Mouse (Mus musculus) midbrain, embryonic 13.5 days (tissue): ENCODE data around the gene Ecsit. TPM values are rescaled to one million over a fixed set of nuclear protein-coding genes. Genes with fewer than 3 reads are reported as not detected.
A peak's percentile ranks its signal among the peaks of the same experiment; 100 is the strongest.

Experiments
- ATAC-seq: fragments of 200-750 bp; cut with Nextera tagmentation; 2 replicates; pipeline ENCODE4 v1.8.0; 2017; ENCODE audit warnings: mild to moderate bottlenecking, moderate TSS enrichment, moderate library complexity
- H3K27ac ChIP-seq: fragments of 300-500 bp; sonication (generic); 2 replicates; pipeline ENCODE4 v1.5.1; 2015; ENCODE audit warnings: inconsistent platforms, mild to moderate bottlenecking, moderate library complexity
- H3K27me3 ChIP-seq: fragments of 300-500 bp; sonication (generic); 2 replicates; pipeline ENCODE4 v1.6.1; 2015; ENCODE audit warnings: mild to moderate bottlenecking, inconsistent platforms
- H3K36me3 ChIP-seq: fragments of 300-500 bp; sonication (generic); 2 replicates; pipeline ENCODE4 v1.6.1; 2015; ENCODE audit warnings: mild to moderate bottlenecking, inconsistent platforms
- H3K4me1 ChIP-seq: fragments of 300-500 bp; sonication (generic); replicated peaks from 2 replicates; pipeline ENCODE4 v1.6.1; 2015; ENCODE audit warnings: inconsistent platforms
- H3K4me2 ChIP-seq: fragments of 300-500 bp; sonication (generic); replicated peaks from 2 replicates; pipeline ENCODE4 v1.6.1; 2015; ENCODE audit warnings: moderate library complexity, mild to moderate bottlenecking, inconsistent platforms
- H3K4me3 ChIP-seq: fragments of 300-500 bp; sonication (generic); replicated peaks from 2 replicates; pipeline ENCODE4 v1.5.1; 2015; ENCODE audit warnings: mild to moderate bottlenecking, inconsistent platforms
- H3K9ac ChIP-seq: fragments of 300-500 bp; sonication (generic); replicated peaks from 2 replicates; pipeline ENCODE4 v1.6.1; 2015; ENCODE audit warnings: mild to moderate bottlenecking, inconsistent platforms
- H3K9me3 ChIP-seq: fragments of 300-500 bp; sonication (generic); 2 replicates; pipeline ENCODE4 v1.6.1; 2016; ENCODE audit warnings: mild to moderate bottlenecking, inconsistent platforms
- WGBS: fragments of 180-500 bp; shearing (Covaris S2); methylation state at CpG from one replicate; pipeline ENCODE4 v1.1.7; 2015; 5-methylcytosine and 5-hydroxymethylcytosine counted together
- polyA plus RNA-seq: library from polyadenylated mRNA; unstranded; fragments of >200 nt; fragmentation: Nextera tagmentation; extraction: Ambion mirVana; gene quantifications from 2 replicates; pipeline ENCODE4 v1.2.1, GENCODE M21; 2015

Gene Ecsit
- polyA plus RNA-seq, 1 experiment from 2014 or later, result 50.3 TPM

GRCm38 (mm10) chr9:22117754-22118456, 32.7 kb upstream of the Ecsit start:
- Histone ChIP-seq H3K27me3 (peaks cover 6% of the 10 kb centered on the region; the same call in 1 of the 2 replicates), H3K27ac (no peak overlapping the region), H3K36me3 (peaks cover 11% of the 10 kb centered on the region), H3K9ac (peak overlapping the region; percentile 70), H3K4me2 (peak overlapping the region; percentile 89), H3K9me3 (no peaks in the 10 kb centered on the region), H3K4me3 (peak overlapping the region; percentile 88), H3K4me1 (peaks cover 25% of the 10 kb centered on the region)
- 54% methylated on average over 10 of the region's 10 CpGs for WGBS
- no peak for ATAC-seq

GRCm38 (mm10) chr9:22116740-22117426, 31.6 kb upstream of the Ecsit start, which contains the start of gene Elof1:
TSS of gene Elof1 (minus strand) at chr9:22117172.
- peak within 1 kb of the TSS; percentile 89 for H3K4me2 ChIP-seq
- H3K27ac ChIP-seq, result peak within 1 kb of the TSS; percentile 75
- peaks cover 21% of the 10 kb centered on the region for H3K36me3 ChIP-seq
- no peaks in the 10 kb centered on the region for H3K9me3 ChIP-seq
- peaks cover 25% of the 10 kb centered on the region for H3K4me1 ChIP-seq
- peaks cover 6% of the 10 kb centered on the region; the same call in 1 of the 2 replicates for H3K27me3 ChIP-seq
- H3K4me3 ChIP-seq, result peak within 1 kb of the TSS; percentile 88
- ATAC-seq, result peak; percentile 98
- WGBS, result under 1% methylated on average over 52 of the region's 52 CpGs
- H3K9ac ChIP-seq, result peak within 1 kb of the TSS; percentile 92

- Histone ChIP-seq H3K4me2 (peak overlapping the region; percentile 89), H3K9me3 (no peaks in the 10 kb centered on the region), H3K4me3 (peak overlapping the region; percentile 88), H3K27ac (no peak overlapping the region), H3K27me3 (peaks cover 6% of the 10 kb centered on the region; the same call in 1 of the 2 replicates), H3K9ac (peak overlapping the region; percentile 92), H3K4me1 (peaks cover 25% of the 10 kb centered on the region), H3K36me3 (peaks cover 29% of the 10 kb centered on the region)
- WGBS, result 23% methylated on average over 15 of the region's 15 CpGs
- no peak for ATAC-seq
Observed at GRCm38 (mm10) chr9:22116086-22116485, 30.8 kb upstream of the Ecsit start.

GRCm38 (mm10) chr9:22115635-22116034, 30.4 kb upstream of the Ecsit start:
- Histone ChIP-seq H3K4me2 (peak overlapping the region; percentile 89), H3K27ac (no peak overlapping the region), H3K4me1 (peaks cover 25% of the 10 kb centered on the region), H3K9ac (peak overlapping the region; percentile 92), H3K4me3 (peak overlapping the region; percentile 88; the same call in 1 of the 2 replicates), H3K27me3 (peaks cover 6% of the 10 kb centered on the region; the same call in 1 of the 2 replicates), H3K36me3 (peaks cover 33% of the 10 kb centered on the region), H3K9me3 (no peaks in the 10 kb centered on the region)
- ATAC-seq, result no peak
- WGBS, result 90% methylated on average over 4 of the region's 4 CpGs

- no peak overlapping the region for H3K4me2 ChIP-seq
- no peaks in the 10 kb centered on the region for H3K27me3 ChIP-seq
- peaks cover 36% of the 10 kb centered on the region for H3K36me3 ChIP-seq
- H3K27ac ChIP-seq, result no peak overlapping the region
- 94% methylated on average over 9 of the region's 9 CpGs for WGBS
- H3K9ac ChIP-seq, result no peak overlapping the region
- no peaks in the 10 kb centered on the region for H3K9me3 ChIP-seq
- no peak overlapping the region for H3K4me3 ChIP-seq
- no peak for ATAC-seq
- H3K4me1 ChIP-seq, result no peaks in the 10 kb centered on the region
Observed at GRCm38 (mm10) chr9:22108194-22108593, 23.0 kb upstream of the Ecsit start.

- Histone ChIP-seq H3K9ac (no peak overlapping the region), H3K4me2 (no peak overlapping the region), H3K4me1 (peaks cover 9% of the 10 kb centered on the region; the same call in 1 of the 2 replicates), H3K4me3 (no peak overlapping the region), H3K9me3 (no peaks in the 10 kb centered on the region), H3K27me3 (peaks cover 48% of the 10 kb centered on the region), H3K27ac (no peak overlapping the region), H3K36me3 (no peaks in the 10 kb centered on the region)
- no peak for ATAC-seq
- WGBS, result 6% methylated on average over 18 of the region's 18 CpGs
Observed at GRCm38 (mm10) chr9:22099922-22100321, 14.7 kb upstream of the Ecsit start.

- H3K4me3 ChIP-seq, result no peak within 1 kb of the TSS
- H3K36me3 ChIP-seq, result no peaks in the 10 kb centered on the region
- no peak for ATAC-seq
- H3K9ac ChIP-seq, result no peak within 1 kb of the TSS
- 10% methylated on average over 14 of the region's 14 CpGs for WGBS
- H3K4me2 ChIP-seq, result no peak within 1 kb of the TSS
- H3K9me3 ChIP-seq, result no peaks in the 10 kb centered on the region
- peaks cover 9% of the 10 kb centered on the region; the same call in 1 of the 2 replicates for H3K4me1 ChIP-seq
- H3K27ac ChIP-seq, result no peak within 1 kb of the TSS
- H3K27me3 ChIP-seq, result peaks cover 48% of the 10 kb centered on the region
Observed at GRCm38 (mm10) chr9:22098993-22099696, 13.9 kb upstream of the Ecsit start, which contains the start of gene Cnn1. TSS of gene Cnn1 (plus strand) at chr9:22099216.

GRCm38 (mm10) chr9:22095854-22096307, 10.6 kb upstream of the Ecsit start:
- Histone ChIP-seq H3K9me3 (no peaks in the 10 kb centered on the region), H3K27ac (no peak overlapping the region), H3K4me2 (peak overlapping the region; percentile 67), H3K4me1 (peaks cover 9% of the 10 kb centered on the region; the same call in 1 of the 2 replicates), H3K27me3 (peaks cover 36% of the 10 kb centered on the region), H3K36me3 (no peaks in the 10 kb centered on the region), H3K4me3 (peak overlapping the region; percentile 40), H3K9ac (peak overlapping the region; percentile 63)
- WGBS, result 3% methylated on average over 24 of the region's 24 CpGs
- ATAC-seq, result peak; percentile 81

- WGBS, result 88% methylated on average over 6 of the region's 6 CpGs
- H3K27ac ChIP-seq, result no peak overlapping the region
- H3K4me1 ChIP-seq, result peaks cover 6% of the 10 kb centered on the region; the same call in 1 of the 2 replicates
- no peaks in the 10 kb centered on the region for H3K9me3 ChIP-seq
- H3K36me3 ChIP-seq, result no peaks in the 10 kb centered on the region
- no peak for ATAC-seq
- H3K4me2 ChIP-seq, result no peak overlapping the region
- no peak overlapping the region for H3K9ac ChIP-seq
- H3K27me3 ChIP-seq, result peaks cover 5% of the 10 kb centered on the region
- H3K4me3 ChIP-seq, result no peak overlapping the region
Observed at GRCm38 (mm10) chr9:22092746-22093145, 7.5 kb upstream of the Ecsit start.

GRCm38 (mm10) chr9:22089986-22090385, 4.7 kb upstream of the Ecsit start:
- H3K27ac ChIP-seq, result no peak overlapping the region
- no peaks in the 10 kb centered on the region for H3K27me3 ChIP-seq
- H3K4me3 ChIP-seq, result no peak overlapping the region
- H3K4me2 ChIP-seq, result no peak overlapping the region
- H3K9ac ChIP-seq, result no peak overlapping the region
- H3K36me3 ChIP-seq, result no peaks in the 10 kb centered on the region
- H3K9me3 ChIP-seq, result no peaks in the 10 kb centered on the region
- ATAC-seq, result no peak
- 87% methylated on average over 7 of the region's 7 CpGs for WGBS
- H3K4me1 ChIP-seq, result peaks cover 7% of the 10 kb centered on the region

- Histone ChIP-seq H3K36me3 (no peaks in the 10 kb centered on the region), H3K4me3 (no peak overlapping the region), H3K4me1 (peaks cover 14% of the 10 kb centered on the region), H3K9me3 (no peaks in the 10 kb centered on the region), H3K27me3 (no peaks in the 10 kb centered on the region), H3K27ac (no peak overlapping the region), H3K9ac (no peak overlapping the region), H3K4me2 (no peak overlapping the region)
- ATAC-seq, result no peak
- 98% methylated on average over 7 of the region's 7 CpGs for WGBS
Observed at GRCm38 (mm10) chr9:22089281-22089680, 4.0 kb upstream of the Ecsit start.
